Mouse (Mus musculus) MEL (cell line): ENCODE results near the gene Pfkfb3. TPM values are rescaled to one million over a fixed set of nuclear protein-coding genes. Genes with fewer than 3 reads are reported as not detected.

Source experiments
- DNase-seq: peaks from one replicate; pipeline ENCODE4 v3.0.0; 2011; ENCODE audit warnings: low read depth, low spot score
- H3K27ac ChIP-seq: 2 replicates; pipeline ENCODE4 v1.5.1; 2012; ENCODE audit warnings: low read depth, mild to moderate bottlenecking, control low read depth, low read length, moderate library complexity; ENCODE audit not compliant: control insufficient read depth
- H3K27me3 ChIP-seq, 2 experiments: fragments of 150-350 bp in 1 of 2; sonication (generic) in 1 of 2; 2 replicates each; pipeline ENCODE4 v1.6.1; 2012; ENCODE audit warnings: low read length in 2 of 2, mild to moderate bottlenecking in 2 of 2, improper control_type of control experiment in 1 of 2, moderate library complexity in 1 of 2; ENCODE audit not compliant: insufficient read depth in 2 of 2, control insufficient read depth in 1 of 2
- H3K36me3 ChIP-seq, 2 experiments: 2 replicates each; pipeline ENCODE4 v1.6.1; 2012 to 2014; ENCODE audit warnings: low read length in 2 of 2, improper control_type of control experiment in 1 of 2, inconsistent platforms in 1 of 2, mild to moderate bottlenecking in 1 of 2; ENCODE audit not compliant: insufficient read depth in 2 of 2, control insufficient read depth in 1 of 2
- H3K4me1 ChIP-seq, 2 experiments: fragments of 150-350 bp in 1 of 2; sonication (generic) in 1 of 2; 2 replicates each; pipeline ENCODE4 v1.6.1; 2012; ENCODE audit warnings: low read length in 2 of 2, improper control_type of control experiment in 1 of 2, mild to moderate bottlenecking in 1 of 2; ENCODE audit not compliant: insufficient read depth in 2 of 2, control insufficient read depth in 1 of 2
- H3K4me3 ChIP-seq, 2 experiments: fragments of 150-350 bp in 1 of 2; sonication (generic) in 1 of 2; 2 replicates each; pipeline ENCODE4 v1.5.1; 2012; ENCODE audit warnings: low read depth in 2 of 2, low read length in 2 of 2, mild to moderate bottlenecking in 2 of 2, moderate library complexity in 2 of 2, control low read depth in 1 of 2, improper control_type of control experiment in 1 of 2; ENCODE audit not compliant: control insufficient read depth in 1 of 2, insufficient read depth in 1 of 2
- H3K79me2 ChIP-seq: 2 replicates; pipeline ENCODE4 v1.6.1; 2012; ENCODE audit warnings: mild to moderate bottlenecking, low read length, moderate library complexity; ENCODE audit not compliant: control insufficient read depth, poor library complexity, insufficient read depth
- H3K9ac ChIP-seq: 2 replicates; pipeline ENCODE4 v1.6.1; 2012; ENCODE audit warnings: low read depth, mild to moderate bottlenecking, control low read depth, low read length, moderate library complexity; ENCODE audit not compliant: control insufficient read depth, poor library complexity, severe bottlenecking
- H3K9me3 ChIP-seq: fragments of 150-350 bp; sonication (generic); replicated peaks from 2 replicates; pipeline ENCODE4 v1.6.1; 2012; ENCODE audit warnings: mild to moderate bottlenecking, low read length, improper control_type of control experiment, moderate library complexity; ENCODE audit not compliant: insufficient read depth
- BHLHE40 ChIP-seq: IDR thresholded peaks from 2 replicates; pipeline ENCODE4 v1.6.1; 2012; ENCODE audit warnings: low read depth, mild to moderate bottlenecking, inconsistent platforms, low read length, improper control_type of control experiment, borderline replicate concordance
- CHD1 ChIP-seq: IDR thresholded peaks from 2 replicates; pipeline ENCODE4 v1.6.1; 2012; ENCODE audit warnings: low read depth, mild to moderate bottlenecking, inconsistent platforms, low read length, improper control_type of control experiment
- CHD2 ChIP-seq: IDR thresholded peaks from 2 replicates; pipeline ENCODE4 v1.6.1; 2011; ENCODE audit warnings: low read length, improper control_type of control experiment
- CTCF ChIP-seq, 3 experiments: IDR thresholded peaks in 2 of 3; conservative IDR thresholded peaks in 1 of 3; 2 replicates each; pipeline ENCODE4 v1.5.1; 2011 to 2012; ENCODE audit warnings: low read length in 3 of 3, low read depth in 2 of 3, mild to moderate bottlenecking in 2 of 3, improper control_type of control experiment in 1 of 3, inconsistent platforms in 1 of 3, mixed read lengths in 1 of 3, moderate library complexity in 1 of 3; ENCODE audit not compliant: control insufficient read depth in 1 of 3, insufficient read depth in 1 of 3, poor library complexity in 1 of 3, severe bottlenecking in 1 of 3
- JUND ChIP-seq: IDR thresholded peaks from 2 replicates; pipeline ENCODE4 v1.6.1; 2011; ENCODE audit warnings: low read depth, mild to moderate bottlenecking, improper control_type of control experiment, low read length
- MAFK ChIP-seq: IDR thresholded peaks from 2 replicates; pipeline ENCODE4 v1.6.1; 2011; ENCODE audit warnings: low read depth, mild to moderate bottlenecking, low read length, improper control_type of control experiment, borderline replicate concordance
- MAX ChIP-seq: IDR thresholded peaks from 2 replicates; pipeline ENCODE4 v1.6.1; 2011; ENCODE audit warnings: low read length, improper control_type of control experiment
- MXI1 ChIP-seq: IDR thresholded peaks from 2 replicates; pipeline ENCODE4 v1.6.1; 2011; ENCODE audit warnings: mild to moderate bottlenecking, low read depth, low read length, improper control_type of control experiment
- MYB ChIP-seq: IDR thresholded peaks from 2 replicates; pipeline ENCODE4 v1.6.1; 2011; ENCODE audit warnings: mild to moderate bottlenecking, low read depth, low read length, improper control_type of control experiment
- POLR2AphosphoS5 ChIP-seq: IDR thresholded peaks from 2 replicates; pipeline ENCODE4 v1.6.1; 2012; ENCODE audit warnings: low read depth, borderline replicate concordance, mild to moderate bottlenecking, inconsistent platforms, low read length, moderate library complexity, mixed read lengths
- SMC3 ChIP-seq: IDR thresholded peaks from 2 replicates; pipeline ENCODE4 v1.6.1; 2011; ENCODE audit warnings: low read depth, low read length, improper control_type of control experiment
- TAL1 ChIP-seq: IDR thresholded peaks from 2 replicates; pipeline ENCODE4 v1.6.1; 2012; ENCODE audit warnings: mild to moderate bottlenecking, inconsistent platforms, low read length, moderate library complexity, mixed read lengths
- TCF12 ChIP-seq: IDR thresholded peaks from 2 replicates; pipeline ENCODE4 v1.6.1; 2014; ENCODE audit warnings: low read depth, mild to moderate bottlenecking, inconsistent platforms, low read length, improper control_type of control experiment, moderate library complexity
- USF1 ChIP-seq: IDR thresholded peaks from 2 replicates; pipeline ENCODE4 v1.6.1; 2014; ENCODE audit warnings: low read depth, mild to moderate bottlenecking, inconsistent platforms, low read length, improper control_type of control experiment, moderate library complexity
- USF2 ChIP-seq, 2 experiments: IDR thresholded peaks; 2 replicates each; pipeline ENCODE4 v1.6.1; 2011 to 2012; ENCODE audit warnings: improper control_type of control experiment in 2 of 2, low read length in 2 of 2, borderline replicate concordance in 1 of 2, inconsistent platforms in 1 of 2, low read depth in 1 of 2, mild to moderate bottlenecking in 1 of 2; ENCODE audit not compliant: insufficient read depth in 1 of 2
- ZC3H11A ChIP-seq: IDR thresholded peaks from 2 replicates; pipeline ENCODE4 v1.6.1; 2012; ENCODE audit warnings: low read depth, mild to moderate bottlenecking, inconsistent platforms, low read length, improper control_type of control experiment
- ZKSCAN1 ChIP-seq: IDR thresholded peaks from 2 replicates; pipeline ENCODE4 v1.6.1; 2012; ENCODE audit warnings: low read depth, mild to moderate bottlenecking, inconsistent platforms, low read length, improper control_type of control experiment, moderate library complexity
- ZMIZ1 ChIP-seq: IDR thresholded peaks from 2 replicates; pipeline ENCODE4 v1.6.1; 2012; ENCODE audit warnings: low read depth, mild to moderate bottlenecking, inconsistent platforms, low read length, improper control_type of control experiment, moderate library complexity
- ZNF384 ChIP-seq: IDR thresholded peaks from 2 replicates; pipeline ENCODE4 v1.6.1; 2012; ENCODE audit warnings: low read depth, mild to moderate bottlenecking, inconsistent platforms, low read length, improper control_type of control experiment
- polyA plus RNA-seq, 2 experiments: library from polyadenylated mRNA; stranded (reverse) in 1 of 2; unstranded in 1 of 2; fragments of >175 nt in 1 of 2; fragments of >200 nt in 1 of 2; gene quantifications; 2 replicates each; pipeline versions ENCODE4 v1.2.1 to v1.2.4; 2012; ENCODE audit warnings: low replicate concordance in 2 of 2, low read depth in 1 of 2; ENCODE audit not compliant: insufficient read length in 2 of 2, insufficient read depth in 1 of 2, missing spikeins in 1 of 2
- total RNA-seq: library from RNA; depleted of rRNA; stranded (reverse); fragments of 300-350 nt; gene quantifications from 2 replicates; pipeline ENCODE4 v1.2.3, GENCODE M21; 2012

Pfkfb3 gene
- total and polyA plus RNA-seq, 3 experiments = 9.9 to 13.8 TPM; not detected in 1

DNA sequence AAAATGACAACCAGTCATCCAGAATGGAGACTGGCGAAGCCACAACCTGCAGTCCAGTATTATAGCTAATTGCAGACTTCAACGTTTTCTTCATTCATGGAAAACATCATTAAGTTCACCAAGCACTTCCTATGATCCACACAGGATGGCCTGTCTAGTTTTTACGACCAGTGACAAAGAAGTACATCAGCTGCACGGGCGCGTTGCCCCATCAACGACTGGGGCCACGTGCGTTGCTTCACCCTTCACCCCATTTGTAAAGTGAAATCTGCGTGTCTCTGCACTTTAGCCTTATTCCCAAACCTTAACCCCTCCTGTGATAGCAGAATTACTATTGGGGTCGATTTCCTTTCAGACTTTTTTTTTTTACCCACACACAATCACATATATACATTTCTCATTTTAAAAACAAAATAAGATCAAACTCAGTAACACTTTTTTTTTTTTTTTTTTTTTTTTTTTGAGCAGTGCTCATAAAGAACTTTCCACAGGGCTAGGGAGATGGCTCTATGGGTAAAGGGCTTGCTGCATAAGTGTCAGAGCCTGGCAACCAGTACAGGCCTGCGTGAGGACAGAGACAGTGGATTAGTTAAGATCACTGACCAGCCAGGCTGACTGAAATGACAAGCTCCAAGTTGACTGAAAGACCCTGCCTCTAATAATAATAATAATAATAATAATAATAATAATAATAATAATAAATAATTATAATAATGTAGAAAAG lies 115.5 kb downstream of the Pfkfb3 start:
- Histone ChIP-seq H3K27ac (no peak overlapping the region), H3K79me2 (no peaks in the 10 kb centered on the region), H3K4me3 (no peak overlapping the region), H3K36me3 (no peaks in the 10 kb centered on the region), H3K4me1 (0 out of 4 replicates have a peak, but pooled peaks cover 0 to 7% of the 10 kb centered on the region in 2 experiments), H3K9ac (no peak overlapping the region), H3K9me3 (no peaks in the 10 kb centered on the region), H3K27me3 (no peaks in the 10 kb centered on the region; a peak in 1 of 4 replicates)
- TF ChIP-seq JUND (no peak), POLR2AphosphoS5 (no peak), MAFK (no peak), USF2 (IDR thresholded peaks at IDR 0.05; ENCODE audit: borderline replicate concordance in 1 of 2, insufficient read depth in 1 of 2, low read depth in 1 of 2, low read length in 2 of 2) (no peak), ZNF384 (no peak), CHD1 (no peak), CHD2 (no peak), ZC3H11A (no peak), USF1 (no peak), BHLHE40 (no peak), ZKSCAN1 (no peak), MXI1 (no peak), ZMIZ1 (no peak), MAX (no peak), TAL1 (no peak), TCF12 (no peak)
- DNase-seq = no peak

DNA sequence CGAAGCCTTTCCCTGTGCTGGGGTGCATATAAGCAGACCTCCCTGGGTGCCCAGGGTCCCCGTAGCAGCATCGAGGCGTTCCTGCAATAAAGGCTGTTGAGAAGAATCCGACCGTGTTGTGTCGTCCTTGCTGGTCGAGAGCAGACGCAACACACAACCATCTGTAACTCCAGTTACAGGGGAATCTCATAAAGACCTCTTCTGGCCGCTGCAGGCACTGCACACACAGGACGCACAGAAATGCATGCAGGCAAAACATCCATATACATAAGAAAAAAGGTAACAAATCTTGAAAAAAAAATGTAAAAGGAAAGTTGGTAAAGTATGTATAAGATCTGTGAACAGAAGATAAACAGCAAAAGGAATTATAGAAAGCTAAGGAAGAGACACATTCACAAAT lies 117.5 kb downstream of the Pfkfb3 start:
- DNase-seq = no peak
- Histone ChIP-seq H3K4me3 (no peak overlapping the region), H3K36me3 (no peaks in the 10 kb centered on the region), H3K9me3 (no peaks in the 10 kb centered on the region), H3K4me1 (no peaks in the 10 kb centered on the region), H3K79me2 (no peaks in the 10 kb centered on the region), H3K9ac (no peak overlapping the region), H3K27me3 (no peaks in the 10 kb centered on the region; a peak in 1 of 4 replicates), H3K27ac (no peak overlapping the region)
- TF ChIP-seq MYB (no peak), MAFK (no peak), CTCF (IDR thresholded peaks at IDR 0.05 in 2 of 3, conservative IDR thresholded peaks at IDR 0.05 in 1 of 3; ENCODE audit: control insufficient read depth in 1 of 3, insufficient read depth in 1 of 3, low read depth in 2 of 3, low read length in 3 of 3, poor library complexity in 1 of 3, severe bottlenecking in 1 of 3) (peak in 2 of 3 experiments; percentile 9 to 10; a peak in 1 of 6 replicates), TAL1 (no peak), SMC3 (peak; percentile 16; the same call in 1 of the 2 replicates)
